9 mouse cellular contexts compared by ENCODE assay signal in genomic region chrX:58038061-58039007, GRCm38 (mm10). TPM values are rescaled to one million over a fixed set of nuclear protein-coding genes. Genes with fewer than 3 reads are reported as not detected.
DNase-seq lines count a peak whose midpoint lies in the region; ATAC-seq and TF ChIP-seq lines count a peak whose summit lies in the region.
"Had no signal": no experiment of that assay in that cellular context is flagged by ENCODE, and none has a peak within 500 bp of the region (broad histone marks: within the 10 kb centered on the region; RNA-seq: fewer than 3 reads in every experiment).

No protein-coding gene starts in this region.

- no peak for DNase-seq in lung, embryonic 14.5 days
- no peak for DNase-seq in lung, postnatal 4 days
- DNase-seq in limb, embryonic 14.5 days (ENCODE audit: low spot score): peak; percentile 36
- DNase-seq in layer of hippocampus, postnatal 25 days (ENCODE audit: extremely low spot score in 1 of 2, low spot score in 1 of 2): no peak
- no peak for DNase-seq in ovary, postnatal 36 days (ENCODE audit: low spot score)
- no peak for DNase-seq in c-Kit-positive CD71-positive TER-119-positive erythroid progenitor cells, embryonic 14.5 days (ENCODE audit: low spot score)

- H3K4me1 ChIP-seq in lung, embryonic 14.5 days (ENCODE audit: insufficient read depth): no peaks in the 10 kb centered on the region
- H3K4me1 ChIP-seq in embryonic facial prominence, embryonic 13.5 days: no peaks in the 10 kb centered on the region
- H3K4me1 ChIP-seq in limb, embryonic 14.5 days (ENCODE audit: control insufficient read depth, insufficient read depth, low read length): no peaks in the 10 kb centered on the region
- H3K4me1 ChIP-seq in testis, adult 2 months (ENCODE audit: control insufficient read depth, insufficient read depth, low read length): peaks cover 6% of the 10 kb centered on the region

- no peak for TF ChIP-seq CTCF in lung, embryonic 14.5 days (IDR thresholded peaks at IDR 0.05; ENCODE audit: low read depth)
- no peak for TF ChIP-seq CTCF in testis, adult 2 months (IDR thresholded peaks at IDR 0.05; ENCODE audit: control insufficient read depth, insufficient read depth, insufficient replicate concordance, low read depth, low read length)

- peak; percentile 73 for ATAC-seq in lung, embryonic 14.5 days (ENCODE audit: insufficient read depth)
- 0 out of 2 replicates have a peak, but pooled peaks have one; percentile 43 for ATAC-seq in embryonic facial prominence, embryonic 13.5 days (ENCODE audit: insufficient number of reproducible peaks, insufficient read depth, low FRiP score, low TSS enrichment, low read depth)
- peak; percentile 92 for ATAC-seq in limb, embryonic 14.5 days (ENCODE audit: low FRiP score, low read depth)

- 14% methylated on average over 62 of the region's 70 CpGs for WGBS in lung, embryonic 14.5 days
- 22% methylated on average over 69 of the region's 70 CpGs for WGBS in embryonic facial prominence, embryonic 13.5 days
- WGBS in limb, embryonic 14.5 days: 25% methylated on average over 58 of the region's 70 CpGs

- peak overlapping the region; percentile 60 for H3K4me2 ChIP-seq in lung, embryonic 14.5 days
- H3K4me2 ChIP-seq in embryonic facial prominence, embryonic 13.5 days: peak overlapping the region; percentile 55
- peak overlapping the region; percentile 50 for H3K4me2 ChIP-seq in limb, embryonic 14.5 days (replicated peaks; ENCODE audit: low read depth, low read length, severe bottlenecking)

- no peak overlapping the region for H3K9ac ChIP-seq in lung, embryonic 14.5 days
- no peak overlapping the region; the same call in 1 of the 2 replicates for H3K9ac ChIP-seq in embryonic facial prominence, embryonic 13.5 days
- H3K9ac ChIP-seq in limb, embryonic 14.5 days (ENCODE audit: low read depth, low read length, severe bottlenecking): peak overlapping the region; percentile 55

- H3K9me3 ChIP-seq in lung, embryonic 14.5 days (ENCODE audit: low read depth, low read length): no peaks in the 10 kb centered on the region
- H3K9me3 ChIP-seq in embryonic facial prominence, embryonic 13.5 days: no peaks in the 10 kb centered on the region
- no peaks in the 10 kb centered on the region for H3K9me3 ChIP-seq in limb, embryonic 14.5 days (ENCODE audit: control insufficient read depth, low read length)

- H3K4me3 ChIP-seq in lung, embryonic 14.5 days (ENCODE audit: low read depth, low read length): peak overlapping the region; percentile 33
- peak overlapping the region; percentile 41 for H3K4me3 ChIP-seq in embryonic facial prominence, embryonic 13.5 days
- peak overlapping the region; percentile 38 for H3K4me3 ChIP-seq in limb, embryonic 14.5 days (replicated peaks; ENCODE audit: low read length)
- H3K4me3 ChIP-seq in testis, adult 2 months (ENCODE audit: control insufficient read depth, low read depth, low read length): peak overlapping the region; percentile 57

- H3K27me3 ChIP-seq in lung, embryonic 14.5 days (ENCODE audit: insufficient read depth, low read length): peaks cover 53% of the 10 kb centered on the region
- H3K27me3 ChIP-seq in embryonic facial prominence, embryonic 13.5 days: peaks cover 74% of the 10 kb centered on the region
- H3K27me3 ChIP-seq in limb, embryonic 14.5 days (ENCODE audit: control insufficient read depth, insufficient read depth, low read length): 0 out of 2 replicates have a peak, but pooled peaks cover 7% of the 10 kb centered on the region
- no peaks in the 10 kb centered on the region for H3K27me3 ChIP-seq in testis, adult 2 months (ENCODE audit: control insufficient read depth, insufficient read depth, low read length)

- H3K36me3 ChIP-seq in lung, embryonic 14.5 days (ENCODE audit: insufficient read depth): no peaks in the 10 kb centered on the region
- H3K36me3 ChIP-seq in embryonic facial prominence, embryonic 13.5 days: no peaks in the 10 kb centered on the region
- no peaks in the 10 kb centered on the region for H3K36me3 ChIP-seq in limb, embryonic 14.5 days (ENCODE audit: control insufficient read depth, insufficient read depth, low read length)
- H3K36me3 ChIP-seq in testis, adult 2 months (ENCODE audit: control insufficient read depth, insufficient read depth, low read length): no peaks in the 10 kb centered on the region

- 0 out of 2 replicates have a peak, but pooled peaks have one; percentile 15 for TF ChIP-seq POLR2A in limb, embryonic 14.5 days (IDR thresholded peaks at IDR 0.05; ENCODE audit: borderline replicate concordance, extremely low read depth, insufficient read depth, insufficient read length)
- TF ChIP-seq POLR2A in testis, adult 2 months (IDR thresholded peaks at IDR 0.05; ENCODE audit: control insufficient read depth, low read depth, low read length): no peak

- no peak overlapping the region for H3K27ac ChIP-seq in lung, embryonic 14.5 days (ENCODE audit: low read depth)
- no peak overlapping the region for H3K27ac ChIP-seq in embryonic facial prominence, embryonic 13.5 days
- H3K27ac ChIP-seq in limb, embryonic 14.5 days (replicated peaks; ENCODE audit: low read depth, low read length): peak overlapping the region; percentile 68
- peak overlapping the region; percentile 9 for H3K27ac ChIP-seq in testis, adult 2 months (ENCODE audit: control insufficient read depth, insufficient read depth, low read depth, low read length)

RNA-seq across cellular contexts. Expression of gene Zic3, which starts 15.8 kb away (rescaled TPM):
- polyA plus RNA-seq in lung, embryonic 14.5 days (2014; fragmentation: Nextera tagmentation; extraction: Ambion mirVana): not detected in 2 replicates
- 0.34 and 0.55 TPM in 2 replicates for polyA plus RNA-seq in embryonic facial prominence, embryonic 13.5 days (2015; fragmentation: Nextera tagmentation; extraction: Ambion mirVana)
- 5.8 and 11.8 TPM in 2 replicates for polyA plus RNA-seq in limb, embryonic 14.5 days (2012; rRNA removed)
- polyA plus RNA-seq in limb, embryonic 14.5 days (2014; fragmentation: Nextera tagmentation; extraction: Ambion mirVana): 6.8 and 9.6 TPM in 2 replicates
- 2.5 and 3.0 TPM in 2 replicates for polyA plus RNA-seq in testis, adult 2 months (2012; rRNA removed)
- 1 to 10 TPM; 2.8 to 4.0 TPM for total RNA-seq in layer of hippocampus, postnatal 25 days (2021)
- total RNA-seq: liver, adult 2 months had no signal
- polyA plus RNA-seq: liver, adult 2 months had no signal

Comparison
In these comparisons a context has a peak if more than half of its experiments do, and no peak if none do; other contexts are left out.
1. H3K27ac ChIP-seq: peak in limb, embryonic 14.5 days (single experiment) and testis, adult 2 months (single experiment); none in lung, embryonic 14.5 days (single experiment) and embryonic facial prominence, embryonic 13.5 days (single experiment).
2. Peak in every context shown above with its lines, with median percentiles within 50 percentile points of each other: ATAC-seq, H3K4me2 ChIP-seq and H3K4me3 ChIP-seq.